Mouse (Mus musculus) midbrain, embryonic 12.5 days (tissue): ENCODE results near the gene Arfgef2. TPM values are rescaled to one million over a fixed set of nuclear protein-coding genes. Genes with fewer than 3 reads are reported as not detected.

Source experiments
- ATAC-seq: fragments of 200-750 bp; cut with Nextera tagmentation; 2 replicates; pipeline ENCODE4 v1.8.0; 2017; ENCODE audit warnings: low read depth, moderate TSS enrichment, moderate library complexity; ENCODE audit not compliant: low FRiP score
- H3K27ac ChIP-seq: fragments of 300-500 bp; sonication (generic); replicated peaks from 2 replicates; pipeline ENCODE4 v1.5.1; 2016; ENCODE audit warnings: mild to moderate bottlenecking
- H3K27me3 ChIP-seq: fragments of 300-500 bp; sonication (generic); 2 replicates; pipeline ENCODE4 v1.6.1; 2016; ENCODE audit warnings: mild to moderate bottlenecking
- H3K36me3 ChIP-seq: fragments of 300-500 bp; sonication (generic); 2 replicates; pipeline ENCODE4 v1.6.1; 2016
- H3K4me1 ChIP-seq: fragments of 300-500 bp; sonication (generic); 2 replicates; pipeline ENCODE4 v1.6.1; 2016
- H3K4me2 ChIP-seq: fragments of 300-500 bp; sonication (generic); replicated peaks from 2 replicates; pipeline ENCODE4 v1.6.1; 2016; ENCODE audit warnings: mild to moderate bottlenecking, moderate library complexity
- H3K4me3 ChIP-seq: fragments of 300-500 bp; sonication (generic); 2 replicates; pipeline ENCODE4 v1.5.1; 2016; ENCODE audit warnings: mild to moderate bottlenecking
- H3K9ac ChIP-seq: fragments of 300-500 bp; sonication (generic); replicated peaks from 2 replicates; pipeline ENCODE4 v1.6.1; 2016; ENCODE audit warnings: mild to moderate bottlenecking, moderate library complexity
- H3K9me3 ChIP-seq: fragments of 300-500 bp; sonication (generic); 2 replicates; pipeline ENCODE4 v1.6.1; 2016; ENCODE audit warnings: mild to moderate bottlenecking
- WGBS: fragments of 180-500 bp; shearing (Covaris S2); methylation state at CpG from one replicate; pipeline ENCODE4 v1.1.7; 2016; 5-methylcytosine and 5-hydroxymethylcytosine counted together
- polyA plus RNA-seq: library from polyadenylated mRNA; unstranded; fragments of >200 nt; fragmentation: Nextera tagmentation; extraction: Ambion mirVana; gene quantifications from 2 replicates; pipeline ENCODE4 v1.2.1, GENCODE M21; 2016

The Arfgef2 gene
- polyA plus RNA-seq, result 5.8 and 6.0 TPM in 2 replicates

DNA sequence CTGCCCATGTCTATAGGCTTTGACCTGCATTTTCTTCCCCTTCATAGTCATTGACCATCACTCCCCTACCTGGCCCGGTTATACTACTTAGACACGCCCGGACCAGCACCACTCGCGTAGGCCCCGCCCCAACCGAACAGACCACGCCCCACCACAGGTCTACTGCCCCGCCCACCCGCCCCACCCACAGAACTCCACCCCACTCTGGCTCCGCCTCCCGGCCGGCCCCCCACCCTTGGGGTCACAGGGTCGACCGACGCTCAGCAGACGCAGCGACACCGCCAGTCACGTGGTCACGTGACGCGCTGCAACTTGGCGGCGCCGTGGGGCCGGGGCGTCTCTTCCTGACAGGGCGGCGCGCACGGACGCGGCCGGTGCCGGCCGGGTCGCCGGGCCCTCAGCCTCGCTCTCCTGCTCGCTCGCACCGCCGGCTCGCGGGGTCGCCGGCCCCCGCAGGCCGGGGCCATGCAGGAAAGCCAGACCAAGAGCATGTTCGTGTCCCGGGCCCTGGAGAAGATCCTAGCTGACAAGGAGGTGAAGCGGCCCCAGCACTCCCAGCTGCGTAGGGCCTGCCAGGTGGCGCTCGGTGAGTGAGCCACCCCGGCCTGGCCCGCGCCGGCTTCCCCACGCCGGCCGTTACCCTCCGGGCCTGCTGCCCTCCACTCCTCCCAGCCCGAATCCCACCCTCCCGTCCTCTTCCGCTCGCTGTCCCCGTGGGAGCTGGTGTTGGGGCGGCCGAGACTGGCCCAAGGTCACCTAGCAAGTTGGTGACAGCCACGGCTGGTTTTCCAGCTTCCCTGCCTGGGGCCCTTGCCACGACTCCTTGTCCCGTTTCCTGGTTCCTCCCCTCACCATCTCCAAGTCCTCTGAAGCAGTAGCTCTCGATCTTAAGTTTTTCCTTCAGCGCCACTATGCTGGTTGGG lies at the start of gene Arfgef2:
Arfgef2 (plus strand) TSS at position 339 of the 923 bp plus-strand sequence.
- Histone ChIP-seq H3K9me3 (no peaks in the 10 kb centered on the region), H3K4me2 (peak within 1 kb of the TSS; percentile 91), H3K9ac (peak within 1 kb of the TSS; percentile 75), H3K4me1 (peaks cover 10% of the 10 kb centered on the region), H3K36me3 (no peaks in the 10 kb centered on the region), H3K27me3 (peaks cover 15% of the 10 kb centered on the region; the same call in 1 of the 2 replicates), H3K4me3 (peak within 1 kb of the TSS; percentile 80), H3K27ac (peak within 1 kb of the TSS; percentile 56)
- under 1% methylated on average over 75 of the region's 76 CpGs for WGBS
- ATAC-seq, result peak; percentile 90

DNA sequence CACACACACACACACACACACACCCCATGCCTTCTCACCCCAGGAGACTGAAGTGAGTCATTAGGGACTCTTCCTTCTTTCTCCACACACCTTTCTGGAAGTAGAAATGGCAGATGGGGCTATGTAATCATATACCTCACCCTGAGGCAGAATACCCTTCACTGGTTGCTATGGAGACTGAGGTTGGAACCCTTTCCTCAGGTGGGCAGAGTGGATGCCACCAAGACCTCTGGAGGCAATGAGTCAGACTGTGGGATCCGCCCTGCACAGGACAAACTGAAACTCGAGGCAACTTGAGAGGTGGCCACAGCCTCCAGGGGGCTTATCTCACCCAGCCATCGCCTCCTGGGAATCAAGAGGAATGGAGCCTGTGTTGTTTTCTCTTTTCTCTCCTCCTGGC lies 47.4 kb upstream of the Arfgef2 start:
- Histone ChIP-seq H3K4me1 (no peaks in the 10 kb centered on the region), H3K27ac (no peak overlapping the region), H3K4me3 (no peak overlapping the region), H3K9ac (no peak overlapping the region), H3K4me2 (no peak overlapping the region), H3K27me3 (0 out of 2 replicates have a peak, but pooled peaks cover 6% of the 10 kb centered on the region), H3K36me3 (no peaks in the 10 kb centered on the region), H3K9me3 (no peaks in the 10 kb centered on the region)
- WGBS, result 39% methylated on average over 3 of the region's 3 CpGs
- ATAC-seq, result no peak

DNA sequence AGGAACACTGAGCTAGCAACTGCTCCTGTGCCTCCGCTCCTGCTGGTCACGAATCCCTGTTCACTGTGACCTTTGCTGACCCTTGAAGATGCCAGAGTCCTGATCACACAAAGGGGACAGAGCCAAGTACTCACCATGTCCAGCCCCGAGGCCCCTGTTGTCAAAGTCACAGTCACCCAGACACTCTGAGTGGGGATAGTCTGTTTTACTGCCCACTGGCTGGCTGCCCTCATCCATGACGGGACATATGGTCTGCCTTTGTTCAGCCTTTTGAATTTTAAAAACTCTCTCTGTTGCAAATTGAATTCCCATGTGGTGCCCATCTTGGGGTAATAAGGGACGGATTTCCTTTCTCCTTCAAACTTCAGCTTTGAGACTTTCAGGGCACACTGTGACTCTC lies 41.3 kb upstream of the Arfgef2 start:
- H3K27ac ChIP-seq, result peak overlapping the region; percentile 26; the same call in 1 of the 2 replicates
- H3K9ac ChIP-seq, result peak overlapping the region; percentile 11; the same call in 1 of the 2 replicates
- no peaks in the 10 kb centered on the region for H3K9me3 ChIP-seq
- no peaks in the 10 kb centered on the region for H3K36me3 ChIP-seq
- ATAC-seq, result no peak
- H3K4me1 ChIP-seq, result peaks cover 11% of the 10 kb centered on the region; the same call in 1 of the 2 replicates
- WGBS, result 11% methylated on average over 5 of the region's 5 CpGs
- H3K4me3 ChIP-seq, result no peak overlapping the region
- H3K27me3 ChIP-seq, result no peaks in the 10 kb centered on the region
- H3K4me2 ChIP-seq, result no peak overlapping the region

DNA sequence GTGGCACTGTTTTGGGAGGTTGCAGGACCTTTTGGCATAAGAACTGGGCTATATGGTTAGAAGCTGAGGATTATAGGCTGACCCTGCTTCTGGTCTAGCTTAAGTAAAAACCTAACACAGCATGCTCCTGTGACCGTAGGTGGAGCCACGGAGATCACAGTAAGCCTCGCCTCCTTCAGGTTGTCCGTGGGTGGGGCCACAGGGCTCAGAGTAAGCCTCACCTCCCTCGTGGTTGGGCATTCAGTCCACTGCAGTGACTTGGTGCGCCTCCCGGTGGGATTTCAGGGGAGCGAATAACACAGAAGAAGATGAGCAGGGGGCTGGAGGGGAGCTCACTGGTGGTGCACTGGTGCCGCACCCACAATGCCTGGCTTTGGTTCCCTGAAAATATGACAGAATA lies 37.8 kb upstream of the Arfgef2 start:
- Histone ChIP-seq H3K36me3 (no peaks in the 10 kb centered on the region), H3K4me2 (no peak overlapping the region), H3K27ac (no peak overlapping the region), H3K4me3 (no peak overlapping the region), H3K9me3 (no peaks in the 10 kb centered on the region), H3K27me3 (no peaks in the 10 kb centered on the region), H3K4me1 (peaks cover 11% of the 10 kb centered on the region; the same call in 1 of the 2 replicates), H3K9ac (no peak overlapping the region)
- 77% methylated on average over 9 of the region's 9 CpGs for WGBS
- ATAC-seq, result no peak

DNA sequence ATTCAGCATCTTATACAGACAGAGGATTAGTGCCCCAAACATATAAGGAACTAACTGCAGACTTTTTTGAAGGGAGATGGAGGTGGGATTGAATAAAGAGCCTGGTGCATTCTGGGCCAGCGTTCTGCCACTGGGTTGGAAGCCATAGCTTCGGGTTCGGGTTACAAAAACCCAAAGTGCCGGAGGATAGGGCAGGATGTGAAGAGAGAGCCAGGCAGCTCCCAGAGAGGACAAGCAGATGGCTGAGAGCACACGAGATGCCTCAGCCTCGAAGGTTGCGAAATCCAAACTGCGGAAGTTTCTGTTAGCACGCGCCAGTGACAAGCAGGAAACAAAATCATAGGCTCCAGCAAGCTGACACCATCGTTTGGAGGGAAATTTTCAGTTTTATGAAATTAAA lies 34.0 kb upstream of the Arfgef2 start:
- Histone ChIP-seq H3K9ac (no peak overlapping the region), H3K27ac (no peak overlapping the region), H3K36me3 (no peaks in the 10 kb centered on the region), H3K4me3 (no peak overlapping the region), H3K4me2 (no peak overlapping the region), H3K27me3 (no peaks in the 10 kb centered on the region), H3K9me3 (no peaks in the 10 kb centered on the region), H3K4me1 (no peaks in the 10 kb centered on the region)
- WGBS, result 73% methylated on average over 11 of the region's 11 CpGs
- no peak for ATAC-seq

DNA sequence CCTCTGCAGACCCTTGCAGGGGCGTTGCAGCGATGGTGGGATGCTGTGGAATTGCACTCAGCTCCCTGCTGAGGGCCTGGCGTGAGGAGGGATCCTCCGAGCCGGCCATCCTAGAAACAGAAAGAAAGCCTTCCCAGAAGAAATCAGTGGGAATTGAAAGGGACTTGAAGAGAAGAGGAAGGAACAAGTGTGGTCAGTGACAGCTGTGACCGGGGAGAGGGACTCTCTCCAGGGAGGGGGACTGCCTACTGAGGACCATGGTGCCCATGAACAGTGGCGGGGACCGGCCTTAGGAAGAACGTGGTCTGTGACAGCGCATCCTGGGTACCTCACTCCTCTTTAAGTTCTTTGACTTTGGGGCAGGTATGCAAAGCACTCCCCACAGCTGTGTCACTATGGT lies 31.8 kb upstream of the Arfgef2 start:
- ATAC-seq, result no peak
- no peaks in the 10 kb centered on the region for H3K4me1 ChIP-seq
- no peak overlapping the region for H3K9ac ChIP-seq
- H3K4me2 ChIP-seq, result no peak overlapping the region
- H3K9me3 ChIP-seq, result no peaks in the 10 kb centered on the region
- H3K27ac ChIP-seq, result no peak overlapping the region
- no peak overlapping the region for H3K4me3 ChIP-seq
- WGBS, result 81% methylated on average over 10 of the region's 10 CpGs
- H3K27me3 ChIP-seq, result no peaks in the 10 kb centered on the region
- no peaks in the 10 kb centered on the region for H3K36me3 ChIP-seq

DNA sequence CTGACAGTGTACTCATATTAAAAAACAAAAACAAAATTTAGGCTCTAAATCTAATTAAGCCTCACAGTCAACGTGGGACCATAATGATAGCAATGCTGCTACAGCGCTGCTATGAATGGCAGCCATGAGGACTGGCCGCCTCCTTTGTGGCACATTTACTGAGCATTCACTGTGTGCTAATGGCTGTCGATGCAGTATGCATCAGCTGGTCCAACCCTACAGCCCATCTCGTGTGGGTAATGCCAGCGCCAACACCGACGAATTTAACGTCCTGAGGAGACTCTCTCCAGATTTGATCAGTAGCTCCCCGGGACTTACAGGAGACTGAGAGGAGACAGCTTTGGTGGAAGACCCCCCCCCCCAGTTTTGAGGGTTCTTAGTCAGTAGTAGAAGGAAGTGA lies 31.1 kb upstream of the Arfgef2 start:
- no peaks in the 10 kb centered on the region for H3K9me3 ChIP-seq
- no peaks in the 10 kb centered on the region for H3K36me3 ChIP-seq
- no peak overlapping the region for H3K9ac ChIP-seq
- no peak overlapping the region for H3K4me3 ChIP-seq
- no peak overlapping the region for H3K27ac ChIP-seq
- no peaks in the 10 kb centered on the region for H3K27me3 ChIP-seq
- no peak for ATAC-seq
- H3K4me2 ChIP-seq, result no peak overlapping the region
- no peaks in the 10 kb centered on the region for H3K4me1 ChIP-seq
- 93% methylated on average over 10 of the region's 10 CpGs for WGBS

DNA sequence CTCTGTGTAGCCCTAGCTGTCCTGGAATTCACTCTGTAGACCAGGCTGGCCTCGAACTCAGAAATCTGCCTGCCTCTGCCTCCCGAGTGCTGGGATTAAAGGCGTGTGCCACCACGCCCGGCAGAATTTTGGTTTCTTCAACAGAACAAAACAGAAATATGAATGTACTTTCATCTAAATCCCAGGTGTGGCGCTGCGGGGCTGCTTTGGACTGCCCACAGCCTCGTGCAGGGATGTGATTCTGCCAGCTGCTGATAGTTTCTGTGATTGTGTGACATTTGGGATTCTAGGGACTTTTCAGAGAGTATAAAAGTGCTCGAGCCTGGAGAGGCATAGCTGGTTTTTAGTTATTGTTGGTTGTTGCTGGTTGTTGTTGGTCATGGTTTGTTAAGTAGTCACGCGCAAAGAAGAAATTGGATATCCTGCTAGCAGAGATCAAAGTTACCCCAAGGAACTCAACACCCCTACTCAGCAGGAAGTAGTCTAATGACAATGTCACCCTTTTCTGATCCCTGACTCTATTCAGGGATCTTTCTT lies 30.0 kb upstream of the Arfgef2 start:
- H3K4me3 ChIP-seq, result no peak overlapping the region
- H3K27ac ChIP-seq, result no peak overlapping the region
- H3K4me1 ChIP-seq, result no peaks in the 10 kb centered on the region
- 77% methylated on average over 11 of the region's 11 CpGs for WGBS
- H3K9ac ChIP-seq, result no peak overlapping the region
- no peak overlapping the region for H3K4me2 ChIP-seq
- ATAC-seq, result no peak
- H3K27me3 ChIP-seq, result no peaks in the 10 kb centered on the region; the same call in 1 of the 2 replicates
- no peaks in the 10 kb centered on the region for H3K36me3 ChIP-seq
- H3K9me3 ChIP-seq, result no peaks in the 10 kb centered on the region

DNA sequence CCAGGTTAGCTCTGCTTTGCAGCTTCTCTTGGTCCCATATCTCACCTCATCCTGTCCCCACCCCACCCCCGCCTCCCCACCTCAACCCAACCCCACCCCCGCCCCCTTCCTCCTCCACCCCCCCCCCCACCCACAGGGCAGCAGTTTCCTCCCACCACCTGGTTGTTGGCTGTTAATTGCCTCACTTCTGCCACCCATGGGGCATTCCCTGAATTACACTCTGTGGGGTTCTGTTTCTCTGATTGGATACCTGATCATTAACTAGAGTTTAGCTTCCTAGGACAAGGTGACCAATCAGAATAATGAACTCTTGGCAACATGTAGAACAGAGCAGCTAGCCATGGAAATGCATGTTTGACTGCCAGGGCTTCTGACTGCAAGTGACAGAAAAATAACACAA lies 29.1 kb upstream of the Arfgef2 start:
- no peak for ATAC-seq
- H3K4me2 ChIP-seq, result no peak overlapping the region
- H3K27ac ChIP-seq, result no peak overlapping the region
- H3K9me3 ChIP-seq, result no peaks in the 10 kb centered on the region
- H3K36me3 ChIP-seq, result no peaks in the 10 kb centered on the region
- H3K4me1 ChIP-seq, result no peaks in the 10 kb centered on the region
- 50% methylated on average over 1 of the region's 2 CpGs for WGBS
- H3K9ac ChIP-seq, result no peak overlapping the region
- H3K27me3 ChIP-seq, result no peaks in the 10 kb centered on the region; the same call in 1 of the 2 replicates
- H3K4me3 ChIP-seq, result no peak overlapping the region

DNA sequence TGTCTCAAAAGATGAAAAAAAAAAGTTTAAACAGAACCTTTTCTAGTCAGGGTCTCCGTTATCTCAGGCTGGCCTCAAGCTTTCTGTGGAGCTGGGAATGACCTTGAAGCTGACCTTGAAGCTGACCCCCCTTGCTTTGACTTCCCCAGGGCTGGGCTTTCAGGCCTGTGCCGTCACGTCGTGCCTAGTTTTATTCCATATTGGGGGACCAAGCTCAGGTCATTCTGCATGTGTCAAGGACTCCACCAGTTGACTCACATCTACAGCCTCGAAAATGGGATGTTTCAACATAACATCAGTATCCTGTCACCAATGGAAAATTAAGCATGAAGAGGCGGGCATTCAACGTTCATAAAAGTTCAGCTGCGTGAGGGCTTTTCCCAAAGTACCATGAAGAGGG lies 25.4 kb upstream of the Arfgef2 start:
- H3K9ac ChIP-seq, result no peak overlapping the region
- no peak overlapping the region for H3K4me3 ChIP-seq
- H3K9me3 ChIP-seq, result no peaks in the 10 kb centered on the region
- 0 out of 2 replicates have a peak, but pooled peaks cover 2% of the 10 kb centered on the region for H3K4me1 ChIP-seq
- no peaks in the 10 kb centered on the region for H3K36me3 ChIP-seq
- no peak overlapping the region for H3K4me2 ChIP-seq
- no peaks in the 10 kb centered on the region; the same call in 1 of the 2 replicates for H3K27me3 ChIP-seq
- WGBS, result 76% methylated on average over 8 of the region's 8 CpGs
- no peak for ATAC-seq
- H3K27ac ChIP-seq, result no peak overlapping the region

DNA sequence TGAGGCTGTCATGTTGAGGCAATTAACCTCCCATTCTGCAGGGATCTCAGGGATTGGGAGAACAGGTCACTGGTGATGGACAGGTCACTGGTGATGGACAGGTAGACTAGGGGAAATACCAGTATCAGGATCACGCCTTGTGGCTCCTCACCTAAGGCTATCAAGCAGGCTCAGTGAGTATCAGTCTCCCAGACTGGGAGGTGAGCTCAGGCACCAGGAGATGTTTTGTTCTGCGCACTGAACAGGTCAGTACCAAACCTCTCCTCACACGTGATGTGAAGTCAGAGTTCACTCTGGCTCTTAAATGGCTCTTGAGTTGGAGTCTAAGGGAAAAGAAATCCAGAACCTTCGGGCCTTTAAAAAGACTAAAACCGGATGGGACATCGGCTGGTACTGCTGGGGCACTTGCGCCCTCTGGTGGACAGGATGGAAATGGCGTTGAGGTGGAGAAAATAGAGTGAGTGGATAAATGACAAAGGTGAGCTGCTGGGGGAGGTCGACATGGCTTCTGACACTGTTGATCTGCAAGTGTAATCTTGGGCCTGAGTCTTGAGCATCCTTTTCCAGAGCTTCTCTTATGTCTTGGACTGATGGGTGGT lies 24.3 kb upstream of the Arfgef2 start:
- H3K4me3 ChIP-seq, result no peak overlapping the region
- no peaks in the 10 kb centered on the region for H3K36me3 ChIP-seq
- no peak overlapping the region for H3K27ac ChIP-seq
- peaks cover 3% of the 10 kb centered on the region; the same call in 1 of the 2 replicates for H3K27me3 ChIP-seq
- ATAC-seq, result peak; percentile 41; the same call in 1 of the 2 replicates
- WGBS, result 16% methylated on average over 9 of the region's 9 CpGs
- no peak overlapping the region for H3K4me2 ChIP-seq
- H3K9me3 ChIP-seq, result no peaks in the 10 kb centered on the region
- H3K4me1 ChIP-seq, result peaks cover 12% of the 10 kb centered on the region
- H3K9ac ChIP-seq, result no peak overlapping the region

DNA sequence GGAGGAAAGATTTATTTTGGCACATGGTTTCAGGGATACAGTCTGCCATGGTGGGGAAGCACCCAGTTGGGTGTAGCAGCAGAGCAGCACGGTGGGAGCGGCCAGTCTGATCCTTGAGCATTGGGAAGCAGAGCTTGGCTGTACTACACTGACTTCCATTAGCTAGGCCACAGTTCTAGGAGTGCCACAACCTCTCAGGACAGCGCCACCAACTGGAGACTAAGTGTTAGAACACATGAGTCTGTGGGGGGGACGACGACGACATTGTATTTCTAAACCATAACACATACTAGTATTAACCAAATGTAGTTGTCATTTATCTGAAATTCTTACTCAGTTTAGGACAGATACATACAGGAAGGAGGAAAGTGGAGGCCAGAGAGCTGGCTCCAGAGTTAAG lies 21.0 kb upstream of the Arfgef2 start:
- H3K4me3 ChIP-seq, result no peak overlapping the region
- no peaks in the 10 kb centered on the region for H3K36me3 ChIP-seq
- no peaks in the 10 kb centered on the region for H3K9me3 ChIP-seq
- no peak overlapping the region for H3K4me2 ChIP-seq
- H3K27me3 ChIP-seq, result peaks cover 3% of the 10 kb centered on the region; the same call in 1 of the 2 replicates
- H3K27ac ChIP-seq, result no peak overlapping the region
- peaks cover 20% of the 10 kb centered on the region for H3K4me1 ChIP-seq
- no peak for ATAC-seq
- 83% methylated on average over 6 of the region's 6 CpGs for WGBS
- H3K9ac ChIP-seq, result no peak overlapping the region
